Mouse (Mus musculus): ENCODE data around the gene B4galt7. TPM values are rescaled to one million over a fixed set of nuclear protein-coding genes. Genes with fewer than 3 reads are reported as not detected.

Gene B4galt7
- polyA plus RNA-seq, 1 experiment from 2014 or later, result 20.5 TPM

GRCm38 (mm10) chr13:55592512-55593253 lies 7.0 kb upstream of the B4galt7 start:
- peak overlapping the region; percentile 44 for H3K27ac ChIP-seq (ENCODE audit: low read length)
- H3K9me3 ChIP-seq (replicated peaks; ENCODE audit: control insufficient read depth, low read length), result no peaks in the 10 kb centered on the region
- peaks cover 8% of the 10 kb centered on the region; the same call in 1 of the 2 replicates for H3K36me3 ChIP-seq (ENCODE audit: control insufficient read depth, insufficient read depth, low read length)
- peak overlapping the region; percentile 85 for H3K9ac ChIP-seq (ENCODE audit: low read length)
- WGBS, result 5% methylated on average over 29 of the region's 29 CpGs
- peak overlapping the region; percentile 62 for H3K4me3 ChIP-seq (replicated peaks; ENCODE audit: low read length)
- peak; percentile 99 for ATAC-seq (ENCODE audit: insufficient read depth, low FRiP score)
- peaks cover 6% of the 10 kb centered on the region; the same call in 1 of the 2 replicates for H3K4me1 ChIP-seq (ENCODE audit: control insufficient read depth, insufficient read depth, low read length)
- H3K27me3 ChIP-seq (ENCODE audit: control insufficient read depth, insufficient read depth, low read length), result no peaks in the 10 kb centered on the region
- peak overlapping the region; percentile 54 for H3K4me2 ChIP-seq (ENCODE audit: low read depth, low read length)

GRCm38 (mm10) chr13:55593254-55593747 lies 6.4 kb upstream of the B4galt7 start:
- peak; percentile 35 for ATAC-seq (ENCODE audit: insufficient read depth, low FRiP score)
- Histone ChIP-seq H3K27me3 (ENCODE audit: control insufficient read depth, insufficient read depth, low read length) (no peaks in the 10 kb centered on the region), H3K27ac (ENCODE audit: low read length) (peak overlapping the region; percentile 44), H3K9ac (ENCODE audit: low read length) (peak overlapping the region; percentile 85), H3K4me3 (replicated peaks; ENCODE audit: low read length) (peak overlapping the region; percentile 62), H3K9me3 (replicated peaks; ENCODE audit: control insufficient read depth, low read length) (no peaks in the 10 kb centered on the region), H3K36me3 (ENCODE audit: control insufficient read depth, insufficient read depth, low read length) (peaks cover 8% of the 10 kb centered on the region; the same call in 1 of the 2 replicates), H3K4me2 (ENCODE audit: low read depth, low read length) (peak overlapping the region; percentile 78), H3K4me1 (ENCODE audit: control insufficient read depth, insufficient read depth, low read length) (peaks cover 6% of the 10 kb centered on the region; the same call in 1 of the 2 replicates)
- under 1% methylated on average over 31 of the region's 31 CpGs for WGBS

- ATAC-seq (ENCODE audit: insufficient read depth, low FRiP score), result no peak
- no peak overlapping the region for H3K4me2 ChIP-seq (ENCODE audit: low read depth, low read length)
- H3K4me1 ChIP-seq (ENCODE audit: control insufficient read depth, insufficient read depth, low read length), result peaks cover 6% of the 10 kb centered on the region; the same call in 1 of the 2 replicates
- H3K27me3 ChIP-seq (ENCODE audit: control insufficient read depth, insufficient read depth, low read length), result no peaks in the 10 kb centered on the region
- peaks cover 8% of the 10 kb centered on the region; the same call in 1 of the 2 replicates for H3K36me3 ChIP-seq (ENCODE audit: control insufficient read depth, insufficient read depth, low read length)
- H3K27ac ChIP-seq (ENCODE audit: low read length), result no peak overlapping the region
- no peaks in the 10 kb centered on the region for H3K9me3 ChIP-seq (replicated peaks; ENCODE audit: control insufficient read depth, low read length)
- WGBS, result 84% methylated on average over 12 of the region's 12 CpGs
- no peak overlapping the region for H3K4me3 ChIP-seq (replicated peaks; ENCODE audit: low read length)
- no peak overlapping the region for H3K9ac ChIP-seq (ENCODE audit: low read length)
Measured at GRCm38 (mm10) chr13:55595375-55595774, 4.3 kb upstream of the B4galt7 start.

- WGBS, result 96% methylated on average over 12 of the region's 12 CpGs
- ATAC-seq (ENCODE audit: insufficient read depth, low FRiP score), result no peak
- Histone ChIP-seq H3K4me1 (ENCODE audit: control insufficient read depth, insufficient read depth, low read length) (peaks cover 11% of the 10 kb centered on the region), H3K4me2 (ENCODE audit: low read depth, low read length) (no peak overlapping the region), H3K36me3 (ENCODE audit: control insufficient read depth, insufficient read depth, low read length) (peaks cover 8% of the 10 kb centered on the region; the same call in 1 of the 2 replicates), H3K27ac (ENCODE audit: low read length) (no peak overlapping the region), H3K9ac (ENCODE audit: low read length) (no peak overlapping the region), H3K4me3 (replicated peaks; ENCODE audit: low read length) (no peak overlapping the region), H3K9me3 (replicated peaks; ENCODE audit: control insufficient read depth, low read length) (no peaks in the 10 kb centered on the region), H3K27me3 (ENCODE audit: control insufficient read depth, insufficient read depth, low read length) (no peaks in the 10 kb centered on the region)
Measured at GRCm38 (mm10) chr13:55596802-55597201, 2.9 kb upstream of the B4galt7 start.

- peaks cover 5% of the 10 kb centered on the region for H3K4me1 ChIP-seq (ENCODE audit: control insufficient read depth, insufficient read depth, low read length)
- H3K4me3 ChIP-seq (replicated peaks; ENCODE audit: low read length), result peak overlapping the region; percentile 81
- H3K9me3 ChIP-seq (replicated peaks; ENCODE audit: control insufficient read depth, low read length), result no peaks in the 10 kb centered on the region
- WGBS, result 14% methylated on average over 9 of the region's 9 CpGs
- H3K36me3 ChIP-seq (ENCODE audit: control insufficient read depth, insufficient read depth, low read length), result peaks cover 8% of the 10 kb centered on the region; the same call in 1 of the 2 replicates
- ATAC-seq (ENCODE audit: insufficient read depth, low FRiP score), result no peak; the same call in 1 of the 2 replicates
- no peaks in the 10 kb centered on the region for H3K27me3 ChIP-seq (ENCODE audit: control insufficient read depth, insufficient read depth, low read length)
- no peak overlapping the region for H3K27ac ChIP-seq (ENCODE audit: low read length)
- peak overlapping the region; percentile 81 for H3K4me2 ChIP-seq (ENCODE audit: low read depth, low read length)
- peak overlapping the region; percentile 81 for H3K9ac ChIP-seq (ENCODE audit: low read length)
Measured at GRCm38 (mm10) chr13:55600657-55601056, 961 bp downstream of the B4galt7 start.

- H3K4me1 ChIP-seq (ENCODE audit: control insufficient read depth, insufficient read depth, low read length), result peaks cover 5% of the 10 kb centered on the region
- no peak overlapping the region for H3K9ac ChIP-seq (ENCODE audit: low read length)
- H3K27me3 ChIP-seq (ENCODE audit: control insufficient read depth, insufficient read depth, low read length), result no peaks in the 10 kb centered on the region
- H3K36me3 ChIP-seq (ENCODE audit: control insufficient read depth, insufficient read depth, low read length), result peaks cover 5% of the 10 kb centered on the region; the same call in 1 of the 2 replicates
- H3K4me2 ChIP-seq (ENCODE audit: low read depth, low read length), result no peak overlapping the region
- WGBS, result 8% methylated on average over 3 of the region's 3 CpGs
- H3K27ac ChIP-seq (ENCODE audit: low read length), result no peak overlapping the region
- H3K4me3 ChIP-seq (replicated peaks; ENCODE audit: low read length), result no peak overlapping the region
- H3K9me3 ChIP-seq (replicated peaks; ENCODE audit: control insufficient read depth, low read length), result no peaks in the 10 kb centered on the region
- no peak for ATAC-seq (ENCODE audit: insufficient read depth, low FRiP score)
Measured at GRCm38 (mm10) chr13:55601611-55602010, 1.9 kb downstream of the B4galt7 start.

GRCm38 (mm10) chr13:55604606-55605005 lies 4.9 kb downstream of the B4galt7 start:
- Histone ChIP-seq H3K27me3 (ENCODE audit: control insufficient read depth, insufficient read depth, low read length) (no peaks in the 10 kb centered on the region), H3K4me3 (replicated peaks; ENCODE audit: low read length) (no peak overlapping the region), H3K9me3 (replicated peaks; ENCODE audit: control insufficient read depth, low read length) (no peaks in the 10 kb centered on the region), H3K4me1 (ENCODE audit: control insufficient read depth, insufficient read depth, low read length) (peaks cover 5% of the 10 kb centered on the region), H3K9ac (ENCODE audit: low read length) (no peak overlapping the region), H3K27ac (ENCODE audit: low read length) (no peak overlapping the region), H3K4me2 (ENCODE audit: low read depth, low read length) (no peak overlapping the region), H3K36me3 (ENCODE audit: control insufficient read depth, insufficient read depth, low read length) (no peaks in the 10 kb centered on the region)
- ATAC-seq (ENCODE audit: insufficient read depth, low FRiP score), result no peak
- 89% methylated on average over 3 of the region's 3 CpGs for WGBS

GRCm38 (mm10) chr13:55606899-55607623 lies 7.4 kb downstream of the B4galt7 start:
- Histone ChIP-seq H3K4me2 (ENCODE audit: low read depth, low read length) (no peak overlapping the region), H3K4me3 (replicated peaks; ENCODE audit: low read length) (no peak overlapping the region), H3K4me1 (ENCODE audit: control insufficient read depth, insufficient read depth, low read length) (no peaks in the 10 kb centered on the region), H3K27me3 (ENCODE audit: control insufficient read depth, insufficient read depth, low read length) (no peaks in the 10 kb centered on the region), H3K36me3 (ENCODE audit: control insufficient read depth, insufficient read depth, low read length) (no peaks in the 10 kb centered on the region; the same call in 1 of the 2 replicates), H3K27ac (ENCODE audit: low read length) (no peak overlapping the region), H3K9ac (ENCODE audit: low read length) (no peak overlapping the region), H3K9me3 (replicated peaks; ENCODE audit: control insufficient read depth, low read length) (no peaks in the 10 kb centered on the region)
- no peak for ATAC-seq (ENCODE audit: insufficient read depth, low FRiP score)
- WGBS, result 69% methylated on average over 10 of the region's 10 CpGs

- H3K4me2 ChIP-seq (ENCODE audit: low read depth, low read length), result no peak overlapping the region
- no peak overlapping the region for H3K9ac ChIP-seq (ENCODE audit: low read length)
- H3K27me3 ChIP-seq (ENCODE audit: control insufficient read depth, insufficient read depth, low read length), result no peaks in the 10 kb centered on the region
- H3K9me3 ChIP-seq (replicated peaks; ENCODE audit: control insufficient read depth, low read length), result no peaks in the 10 kb centered on the region
- no peak overlapping the region for H3K4me3 ChIP-seq (replicated peaks; ENCODE audit: low read length)
- no peaks in the 10 kb centered on the region; the same call in 1 of the 2 replicates for H3K36me3 ChIP-seq (ENCODE audit: control insufficient read depth, insufficient read depth, low read length)
- no peak overlapping the region for H3K27ac ChIP-seq (ENCODE audit: low read length)
- H3K4me1 ChIP-seq (ENCODE audit: control insufficient read depth, insufficient read depth, low read length), result no peaks in the 10 kb centered on the region
- 91% methylated on average over 2 of the region's 2 CpGs for WGBS
- no peak for ATAC-seq (ENCODE audit: insufficient read depth, low FRiP score)
Measured at GRCm38 (mm10) chr13:55607624-55608006, 7.9 kb downstream of the B4galt7 start.
